Mouse (Mus musculus): ENCODE measurements around the gene Gm11938.
A peak's percentile ranks its signal among the peaks of the same experiment; 100 is the strongest.
"Not testable (repeated sequence)": the region's sequence is repeated elsewhere in the genome, so short reads cannot be mapped to it uniquely, and the experiment has no call there.

Gm11938 gene

GRCm38 (mm10) chr11:99603208-99603607 lies at the start of gene Gm11938:
Gene Gm11938, minus strand, starts transcription at chr11:99603308.
- DNase-seq: not testable (repeated sequence)

- DNase-seq: no peak
These were observed 47.0 kb upstream of the Gm11938 start, which contains the start of gene Gm11555 for GRCm38 (mm10) chr11:99650136-99650535. Gene Gm11555, minus strand, starts transcription at chr11:99650236.

GRCm38 (mm10) chr11:99646444-99646843 lies 43.3 kb upstream of the Gm11938 start:
- DNase-seq: no peak

- no peak for DNase-seq
These were observed 41.2 kb upstream of the Gm11938 start for GRCm38 (mm10) chr11:99644351-99644750.

GRCm38 (mm10) chr11:99643635-99644139 lies 40.6 kb upstream of the Gm11938 start, which contains the start of gene Krtap4-7:
Gene Krtap4-7, minus strand, starts transcription at chr11:99644089.
- not testable (repeated sequence) for DNase-seq

- no peak for DNase-seq
These were observed 37.8 kb upstream of the Gm11938 start for GRCm38 (mm10) chr11:99640926-99641325.

GRCm38 (mm10) chr11:99637086-99637485 lies 34.0 kb upstream of the Gm11938 start:
- no peak for DNase-seq

GRCm38 (mm10) chr11:99634653-99635134 lies 31.6 kb upstream of the Gm11938 start, which contains the start of gene Krtap4-2:
Gene Krtap4-2, minus strand, starts transcription at chr11:99635084.
- DNase-seq: no peak

GRCm38 (mm10) chr11:99633293-99633692 lies 30.2 kb upstream of the Gm11938 start:
- no peak for DNase-seq

GRCm38 (mm10) chr11:99630890-99631289 lies 27.8 kb upstream of the Gm11938 start:
- DNase-seq: no peak

- no peak for DNase-seq
These were observed 25.0 kb upstream of the Gm11938 start, which contains the start of gene Krtap4-1 for GRCm38 (mm10) chr11:99628138-99628537. Gene Krtap4-1, minus strand, starts transcription at chr11:99628238.

GRCm38 (mm10) chr11:99620335-99620734 lies 17.2 kb upstream of the Gm11938 start, which contains the start of gene Gm11562:
Gene Gm11562, minus strand, starts transcription at chr11:99620435.
- no peak for DNase-seq

GRCm38 (mm10) chr11:99614796-99615363 lies 11.8 kb upstream of the Gm11938 start, which contains the start of gene Krtap2-4:
Gene Krtap2-4, minus strand, starts transcription at chr11:99614846.
- DNase-seq: no peak

- not testable (repeated sequence) for DNase-seq
These were observed 7.0 kb upstream of the Gm11938 start, which contains the start of gene Gm11937 for GRCm38 (mm10) chr11:99610089-99610488. Gene Gm11937, minus strand, starts transcription at chr11:99610189.

- peak; percentile 13 for DNase-seq
These were observed 6.0 kb upstream of the Gm11938 start for GRCm38 (mm10) chr11:99609126-99609525.

- not testable (repeated sequence) for DNase-seq
These were observed 5.4 kb downstream of the Gm11938 start, which contains the start of gene Krtap9-3 for GRCm38 (mm10) chr11:99597742-99598141. Gene Krtap9-3, minus strand, starts transcription at chr11:99598105.

GRCm38 (mm10) chr11:99590981-99591380 lies 12.1 kb downstream of the Gm11938 start, which contains the start of gene Krtap1-3:
Gene Krtap1-3, minus strand, starts transcription at chr11:99591339.
- DNase-seq: no peak

- no peak for DNase-seq
These were observed 18.0 kb downstream of the Gm11938 start for GRCm38 (mm10) chr11:99585096-99585495.

- no peak for DNase-seq
These were observed 19.8 kb downstream of the Gm11938 start, which contains the start of gene Krtap1-4 for GRCm38 (mm10) chr11:99583245-99583704. Gene Krtap1-4, minus strand, starts transcription at chr11:99583654.

- no peak for DNase-seq
These were observed 21.5 kb downstream of the Gm11938 start for GRCm38 (mm10) chr11:99581564-99581963.

- no peak for DNase-seq
These were observed 22.1 kb downstream of the Gm11938 start for GRCm38 (mm10) chr11:99581051-99581450.

- DNase-seq: no peak
These were observed 22.5 kb downstream of the Gm11938 start, which contains the start of gene Krtap1-5 for GRCm38 (mm10) chr11:99580636-99581035. Gene Krtap1-5, minus strand, starts transcription at chr11:99581016.

GRCm38 (mm10) chr11:99574106-99574505 lies 29.0 kb downstream of the Gm11938 start:
- peak; percentile 35 for DNase-seq

GRCm38 (mm10) chr11:99573164-99573563 lies 29.9 kb downstream of the Gm11938 start:
- no peak for DNase-seq

All from cerebellum, adult 8-10 months (tissue).